Mouse (Mus musculus) embryonic facial prominence, embryonic 15.5 days (tissue): ENCODE measurements around the gene Gpr84. TPM values are rescaled to one million over a fixed set of nuclear protein-coding genes. Genes with fewer than 3 reads are reported as not detected.

ENCODE experiments used
- ATAC-seq: fragments of 200-750 bp; cut with Nextera tagmentation; 2 replicates; pipeline ENCODE4 v1.8.0; 2017; ENCODE audit warnings: low read depth, moderate TSS enrichment; ENCODE audit not compliant: insufficient number of reproducible peaks, low FRiP score, low TSS enrichment
- H3K27ac ChIP-seq: fragments of 300-500 bp; sonication (generic); replicated peaks from 2 replicates; pipeline ENCODE4 v1.5.1; 2015; ENCODE audit warnings: mild to moderate bottlenecking, inconsistent platforms
- H3K27me3 ChIP-seq: fragments of 300-500 bp; sonication (generic); 2 replicates; pipeline ENCODE4 v1.6.1; 2015; ENCODE audit warnings: inconsistent platforms
- H3K36me3 ChIP-seq: fragments of 300-500 bp; sonication (generic); 2 replicates; pipeline ENCODE4 v1.6.1; 2015; ENCODE audit warnings: mild to moderate bottlenecking, inconsistent platforms
- H3K4me1 ChIP-seq: fragments of 300-500 bp; sonication (generic); 2 replicates; pipeline ENCODE4 v1.6.1; 2015; ENCODE audit warnings: inconsistent platforms
- H3K4me2 ChIP-seq: fragments of 300-500 bp; sonication (generic); replicated peaks from 2 replicates; pipeline ENCODE4 v1.6.1; 2015; ENCODE audit warnings: mild to moderate bottlenecking, inconsistent platforms
- H3K4me3 ChIP-seq: fragments of 300-500 bp; sonication (generic); replicated peaks from 2 replicates; pipeline ENCODE4 v1.5.1; 2015; ENCODE audit warnings: mild to moderate bottlenecking, inconsistent platforms
- H3K9ac ChIP-seq: fragments of 300-500 bp; sonication (generic); 2 replicates; pipeline ENCODE4 v1.6.1; 2015; ENCODE audit warnings: inconsistent platforms
- H3K9me3 ChIP-seq: fragments of 300-500 bp; sonication (generic); replicated peaks from 2 replicates; pipeline ENCODE4 v1.6.1; 2016; ENCODE audit warnings: inconsistent platforms
- WGBS: fragments of 180-500 bp; shearing (Covaris S2); methylation state at CpG from one replicate; pipeline ENCODE4 v1.1.7; 2015; 5-methylcytosine and 5-hydroxymethylcytosine counted together
- polyA plus RNA-seq: library from polyadenylated mRNA; unstranded; fragments of >200 nt; fragmentation: Nextera tagmentation; extraction: Ambion mirVana; gene quantifications from 2 replicates; pipeline ENCODE4 v1.2.1, GENCODE M21; 2015

The Gpr84 gene
- polyA plus RNA-seq, 1 experiment from 2014 or later: 0.73 TPM

GRCm38 (mm10) chr15:103298026-103298425, 12.4 kb downstream of the Gpr84 start:
- peaks cover 73% of the 10 kb centered on the region for H3K4me1 ChIP-seq
- no peak overlapping the region for H3K4me3 ChIP-seq
- H3K4me2 ChIP-seq: no peak overlapping the region
- ATAC-seq: no peak
- no peaks in the 10 kb centered on the region for H3K27me3 ChIP-seq
- no peaks in the 10 kb centered on the region for H3K9me3 ChIP-seq
- H3K27ac ChIP-seq: peak overlapping the region; percentile 95; the same call in 1 of the 2 replicates
- WGBS: 72% methylated on average over 3 of the region's 3 CpGs
- H3K36me3 ChIP-seq: peaks cover 24% of the 10 kb centered on the region; the same call in 1 of the 2 replicates
- H3K9ac ChIP-seq: no peak overlapping the region

GRCm38 (mm10) chr15:103297313-103297712, 13.1 kb downstream of the Gpr84 start:
- 0 out of 2 replicates have a peak overlapping the region, but pooled peaks have one; percentile 39 for H3K27ac ChIP-seq
- no peaks in the 10 kb centered on the region for H3K27me3 ChIP-seq
- H3K36me3 ChIP-seq: peaks cover 31% of the 10 kb centered on the region; the same call in 1 of the 2 replicates
- no peak for ATAC-seq
- peaks cover 66% of the 10 kb centered on the region for H3K4me1 ChIP-seq
- WGBS: 43% methylated on average over 6 of the region's 6 CpGs
- H3K4me2 ChIP-seq: no peak overlapping the region
- H3K9me3 ChIP-seq: no peaks in the 10 kb centered on the region
- H3K4me3 ChIP-seq: no peak overlapping the region
- H3K9ac ChIP-seq: no peak overlapping the region

DNA sequence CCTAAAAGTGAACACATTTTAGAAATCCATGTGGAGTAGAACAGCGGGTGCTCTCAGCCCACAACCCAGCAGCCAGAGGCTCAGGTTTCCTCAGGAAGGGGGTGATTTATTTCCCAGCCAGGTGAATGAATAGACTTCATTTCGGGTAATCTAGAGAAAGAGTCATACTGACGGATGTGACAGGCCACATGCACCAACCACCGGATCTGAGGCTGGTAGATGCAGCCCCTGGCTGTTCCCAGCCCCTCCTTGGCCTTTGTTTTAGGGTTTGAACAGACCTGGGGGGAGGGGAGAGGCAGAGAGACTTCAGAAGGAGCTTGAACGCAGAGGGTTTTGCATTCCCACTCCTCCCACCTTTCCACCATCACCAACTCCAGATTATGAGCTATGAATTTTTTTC, 14.6 kb downstream of the Gpr84 start:
- 13% methylated on average over 5 of the region's 5 CpGs for WGBS
- H3K4me3 ChIP-seq: no peak overlapping the region
- no peaks in the 10 kb centered on the region for H3K27me3 ChIP-seq
- no peaks in the 10 kb centered on the region for H3K9me3 ChIP-seq
- peaks cover 44% of the 10 kb centered on the region for H3K36me3 ChIP-seq
- H3K4me1 ChIP-seq: peaks cover 53% of the 10 kb centered on the region
- peak overlapping the region; percentile 44; the same call in 1 of the 2 replicates for H3K27ac ChIP-seq
- no peak for ATAC-seq
- no peak overlapping the region for H3K4me2 ChIP-seq
- no peak overlapping the region for H3K9ac ChIP-seq

GRCm38 (mm10) chr15:103294649-103295048, 15.8 kb downstream of the Gpr84 start:
- Histone ChIP-seq H3K27ac (no peak overlapping the region; the same call in 1 of the 2 replicates), H3K27me3 (no peaks in the 10 kb centered on the region), H3K4me3 (no peak overlapping the region), H3K4me1 (peaks cover 42% of the 10 kb centered on the region), H3K36me3 (peaks cover 49% of the 10 kb centered on the region), H3K4me2 (no peak overlapping the region), H3K9me3 (no peaks in the 10 kb centered on the region), H3K9ac (no peak overlapping the region)
- 29% methylated on average over 2 of the region's 2 CpGs for WGBS
- ATAC-seq: 0 out of 2 replicates have a peak, but pooled peaks have one; percentile 8

- peaks cover 41% of the 10 kb centered on the region for H3K36me3 ChIP-seq
- no peak overlapping the region for H3K9ac ChIP-seq
- no peak overlapping the region for H3K4me2 ChIP-seq
- WGBS: 96% methylated on average over 2 of the region's 2 CpGs
- H3K9me3 ChIP-seq: no peaks in the 10 kb centered on the region
- H3K4me3 ChIP-seq: no peak overlapping the region
- H3K4me1 ChIP-seq: peaks cover 37% of the 10 kb centered on the region
- ATAC-seq: no peak
- peak overlapping the region; percentile 73 for H3K27ac ChIP-seq
- no peaks in the 10 kb centered on the region for H3K27me3 ChIP-seq
These were observed 17.0 kb downstream of the Gpr84 start for GRCm38 (mm10) chr15:103293375-103293774.

DNA sequence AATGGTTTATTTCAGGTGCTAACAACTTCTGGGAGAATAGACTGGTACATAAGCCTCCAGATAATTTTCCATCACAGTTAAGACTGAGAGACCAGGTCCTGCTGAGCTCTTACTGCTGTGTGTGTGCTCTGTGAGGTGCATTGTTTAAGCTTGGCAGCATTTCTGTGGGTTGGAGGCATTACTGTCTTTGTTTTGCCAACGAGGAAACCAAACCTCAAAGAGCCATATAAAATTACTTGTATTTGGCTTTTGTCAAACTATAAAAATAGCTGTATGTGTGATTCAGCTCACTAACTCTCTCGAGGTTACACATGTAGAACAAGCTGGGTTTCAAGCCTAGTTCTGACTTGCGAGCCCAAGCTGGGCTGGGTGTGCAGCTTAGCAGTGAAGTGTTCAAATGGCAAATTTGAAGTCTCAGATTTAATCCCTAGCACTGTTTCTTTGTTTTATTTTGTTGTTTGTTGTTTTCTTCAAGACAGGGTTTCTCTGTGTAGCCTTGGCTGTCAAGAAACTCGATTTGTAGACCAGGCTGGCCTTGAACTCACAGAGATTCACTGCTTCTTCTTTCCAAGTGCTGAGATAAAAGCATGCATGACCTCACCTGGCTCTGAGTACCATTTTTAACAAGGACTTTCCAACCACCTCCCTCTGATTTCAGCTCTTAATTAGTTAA, 17.6 kb downstream of the Gpr84 start:
- Histone ChIP-seq H3K9me3 (no peaks in the 10 kb centered on the region), H3K9ac (no peak overlapping the region), H3K36me3 (peaks cover 41% of the 10 kb centered on the region), H3K4me2 (no peak overlapping the region), H3K4me3 (no peak overlapping the region), H3K4me1 (peaks cover 33% of the 10 kb centered on the region), H3K27ac (peak overlapping the region; percentile 73), H3K27me3 (no peaks in the 10 kb centered on the region)
- WGBS: 71% methylated on average over 4 of the region's 4 CpGs
- 0 out of 2 replicates have a peak, but pooled peaks have one; percentile 34 for ATAC-seq

GRCm38 (mm10) chr15:103290843-103291242, 19.6 kb downstream of the Gpr84 start:
- H3K27me3 ChIP-seq: no peaks in the 10 kb centered on the region
- no peaks in the 10 kb centered on the region for H3K9me3 ChIP-seq
- H3K27ac ChIP-seq: no peak overlapping the region
- no peak overlapping the region for H3K4me2 ChIP-seq
- H3K4me1 ChIP-seq: peaks cover 22% of the 10 kb centered on the region
- ATAC-seq: no peak
- WGBS: 91% methylated on average over 9 of the region's 9 CpGs
- H3K36me3 ChIP-seq: peaks cover 31% of the 10 kb centered on the region
- H3K4me3 ChIP-seq: no peak overlapping the region
- no peak overlapping the region for H3K9ac ChIP-seq

DNA sequence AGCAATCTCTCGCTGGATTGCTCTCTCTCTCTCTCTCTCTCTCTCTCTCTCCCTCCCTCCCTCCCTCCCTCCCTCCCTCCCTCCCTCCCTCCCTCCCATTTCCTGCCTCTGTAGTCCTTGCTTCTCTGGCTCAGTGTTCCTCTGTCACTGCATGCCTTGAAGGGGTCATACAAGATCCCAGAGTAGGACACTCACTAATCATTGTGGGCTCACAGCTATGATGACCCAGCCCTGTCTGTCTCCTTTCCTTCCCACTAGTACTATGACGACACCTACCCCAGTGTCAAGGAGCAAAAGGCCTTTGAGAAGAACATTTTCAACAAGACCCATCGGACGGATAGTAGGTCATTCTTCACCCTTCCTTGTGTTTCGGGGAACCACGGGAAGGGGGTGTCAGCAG, 20.0 kb downstream of the Gpr84 start:
- Histone ChIP-seq H3K27me3 (no peaks in the 10 kb centered on the region), H3K36me3 (peaks cover 31% of the 10 kb centered on the region), H3K4me2 (no peak overlapping the region), H3K4me1 (peaks cover 22% of the 10 kb centered on the region), H3K4me3 (no peak overlapping the region), H3K27ac (no peak overlapping the region), H3K9ac (no peak overlapping the region), H3K9me3 (no peaks in the 10 kb centered on the region)
- WGBS: 75% methylated on average over 6 of the region's 6 CpGs
- ATAC-seq: no peak

DNA sequence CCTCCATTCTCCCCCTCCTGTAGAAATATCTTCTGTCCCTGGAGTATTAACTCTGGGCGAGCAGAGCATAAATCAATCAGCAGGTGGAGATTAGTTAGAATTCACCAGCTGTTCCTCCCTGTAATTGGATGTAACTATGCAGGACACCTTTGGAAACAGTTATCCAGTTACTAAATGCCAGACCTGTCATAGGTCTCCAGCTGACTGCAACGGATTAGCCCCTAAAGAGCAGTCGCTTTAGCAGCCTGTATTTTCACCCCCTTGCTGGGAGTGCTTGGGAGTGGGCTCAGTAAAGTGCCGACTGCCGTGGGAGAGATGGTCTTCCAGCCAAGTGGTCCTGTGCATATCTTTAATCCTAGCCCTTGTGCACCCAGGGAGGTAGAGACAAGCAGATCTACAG, 20.8 kb downstream of the Gpr84 start:
- H3K36me3 ChIP-seq: peaks cover 31% of the 10 kb centered on the region
- no peaks in the 10 kb centered on the region for H3K9me3 ChIP-seq
- WGBS: 45% methylated on average over 5 of the region's 5 CpGs
- H3K4me1 ChIP-seq: peaks cover 27% of the 10 kb centered on the region
- no peak overlapping the region for H3K9ac ChIP-seq
- H3K27ac ChIP-seq: 0 out of 2 replicates have a peak overlapping the region, but pooled peaks have one; percentile 5
- no peak overlapping the region for H3K4me2 ChIP-seq
- no peak overlapping the region for H3K4me3 ChIP-seq
- H3K27me3 ChIP-seq: no peaks in the 10 kb centered on the region
- no peak for ATAC-seq

GRCm38 (mm10) chr15:103285778-103286417, 24.5 kb downstream of the Gpr84 start:
- 59% methylated on average over 1 of the region's 1 CpGs for WGBS
- no peak for ATAC-seq
- H3K9me3 ChIP-seq: no peaks in the 10 kb centered on the region

DNA sequence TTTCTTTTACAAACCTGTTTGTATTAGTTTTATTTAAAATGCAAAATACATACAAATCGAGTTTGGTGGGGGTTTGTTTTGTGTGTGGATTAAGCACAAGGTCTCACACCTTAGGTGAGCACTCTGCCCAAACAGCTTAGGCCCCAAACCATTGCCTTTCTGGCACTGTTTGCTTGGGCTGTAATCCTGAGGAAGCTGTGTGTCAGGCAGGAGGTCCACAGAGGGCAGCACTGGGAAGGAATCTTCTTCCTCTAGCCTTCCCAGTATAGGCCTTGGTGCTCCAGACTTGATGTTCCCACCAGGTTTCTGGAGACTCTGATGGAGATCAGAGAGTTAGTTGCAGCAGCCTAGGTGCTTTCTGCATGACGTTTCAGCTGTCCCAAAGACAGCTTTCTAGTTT, 25.8 kb downstream of the Gpr84 start:
- WGBS: 41% methylated on average over 2 of the region's 2 CpGs
- H3K9ac ChIP-seq: no peak overlapping the region
- no peak for ATAC-seq
- H3K36me3 ChIP-seq: no peaks in the 10 kb centered on the region; the same call in 1 of the 2 replicates
- H3K27me3 ChIP-seq: no peaks in the 10 kb centered on the region
- no peak overlapping the region for H3K4me2 ChIP-seq
- H3K9me3 ChIP-seq: no peaks in the 10 kb centered on the region
- no peak overlapping the region for H3K27ac ChIP-seq
- H3K4me1 ChIP-seq: peaks cover 25% of the 10 kb centered on the region
- no peak overlapping the region for H3K4me3 ChIP-seq

More at GRCm38 (mm10) chr15:103285778-103286417, 24.5 kb downstream of the Gpr84 start:
- no peak overlapping the region for H3K4me2 ChIP-seq
- H3K9ac ChIP-seq: no peak overlapping the region
- H3K4me3 ChIP-seq: no peak overlapping the region
- no peaks in the 10 kb centered on the region for H3K27me3 ChIP-seq
- peaks cover 27% of the 10 kb centered on the region for H3K4me1 ChIP-seq
- peak overlapping the region; percentile 49 for H3K27ac ChIP-seq
- peaks cover 5% of the 10 kb centered on the region for H3K36me3 ChIP-seq
